Mouse (Mus musculus) limb, embryonic 10.5 days (tissue): ENCODE results near the gene Plscr4. TPM values are rescaled to one million over a fixed set of nuclear protein-coding genes. Genes with fewer than 3 reads are reported as not detected.

Experiments
- DNase-seq: peaks from one replicate; pipeline ENCODE4 v3.0.0-alpha.2; 2017; ENCODE audit warnings: low spot score
- H3K27ac ChIP-seq: fragments of 300-500 bp; sonication (generic); 2 replicates; pipeline ENCODE4 v1.5.1; 2016; ENCODE audit warnings: mild to moderate bottlenecking
- H3K27me3 ChIP-seq: fragments of 300-500 bp; sonication (generic); 2 replicates; pipeline ENCODE4 v1.6.1; 2016; ENCODE audit warnings: low read depth, mild to moderate bottlenecking; ENCODE audit not compliant: poor library complexity, severe bottlenecking
- H3K36me3 ChIP-seq: fragments of 300-500 bp; sonication (generic); 2 replicates; pipeline ENCODE4 v1.6.1; 2016; ENCODE audit warnings: mild to moderate bottlenecking, moderate library complexity
- H3K4me1 ChIP-seq: fragments of 300-500 bp; sonication (generic); 2 replicates; pipeline ENCODE4 v1.6.1; 2016
- H3K4me3 ChIP-seq: fragments of 300-500 bp; sonication (generic); 2 replicates; pipeline ENCODE4 v1.5.1; 2016; ENCODE audit warnings: mild to moderate bottlenecking, moderate library complexity
- H3K9me3 ChIP-seq: fragments of 300-500 bp; sonication (generic); replicated peaks from 2 replicates; pipeline ENCODE4 v1.6.1; 2016; ENCODE audit warnings: mild to moderate bottlenecking
- WGBS: fragments of 180-500 bp; shearing (Covaris S2); methylation state at CpG from one replicate; pipeline ENCODE4 v1.1.7; 2016; 5-methylcytosine and 5-hydroxymethylcytosine counted together
- polyA plus RNA-seq: library from polyadenylated mRNA; unstranded; fragments of >200 nt; fragmentation: Nextera tagmentation; extraction: Ambion mirVana; gene quantifications from 2 replicates; pipeline ENCODE4 v1.2.1, GENCODE M21; 2016

Plscr4 gene
- polyA plus RNA-seq, result 0.28 and 0.31 TPM in 2 replicates

DNA sequence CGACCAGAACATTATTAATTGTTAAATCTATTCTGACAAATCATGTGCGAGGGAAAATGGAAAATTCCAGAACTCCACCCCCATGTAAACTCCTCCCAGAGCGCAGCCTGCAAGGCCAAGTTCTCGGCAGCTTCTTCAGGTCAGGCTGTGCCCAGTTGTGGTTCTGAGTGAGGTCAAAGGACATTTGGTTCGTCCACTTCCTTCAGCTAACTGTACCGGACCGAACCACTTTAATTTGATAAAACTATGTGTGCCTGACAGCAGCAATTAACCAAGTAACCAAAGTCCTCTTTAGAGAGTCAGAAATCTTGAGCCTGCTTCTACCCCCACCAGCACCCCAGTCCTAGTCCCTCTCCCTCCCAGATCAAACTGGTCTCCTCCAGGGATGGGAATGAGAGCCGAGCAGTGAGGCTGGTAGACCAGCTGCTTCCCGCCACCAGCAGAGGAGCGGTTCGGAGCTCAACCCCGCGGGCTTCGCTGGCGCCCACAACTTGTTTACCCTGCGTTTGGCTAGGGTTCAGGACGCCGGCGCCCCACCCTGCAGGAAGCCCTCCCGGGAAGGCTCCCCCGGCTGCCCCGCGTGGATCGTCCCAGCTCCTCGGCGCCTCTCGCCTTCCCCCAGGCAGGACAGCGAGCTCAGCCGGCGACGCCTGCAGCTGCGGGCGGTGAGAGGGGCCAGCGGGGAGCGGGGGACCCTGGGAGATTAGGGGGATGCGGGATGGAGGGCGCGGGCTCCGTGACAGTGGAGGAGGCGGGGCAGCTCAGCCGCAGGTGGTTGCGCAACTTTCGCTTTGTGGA, at the start of gene Plscr4:
Gene Plscr4, plus strand, starts transcription at position 113 of the 798 bp plus-strand sequence.
- 12% methylated on average over 43 of the region's 43 CpGs for WGBS
- Histone ChIP-seq H3K4me1 (peaks cover 10% of the 10 kb centered on the region), H3K9me3 (no peaks in the 10 kb centered on the region), H3K27ac (peak within 1 kb of the TSS; percentile 87), H3K4me3 (peak within 1 kb of the TSS; percentile 84), H3K27me3 (no peaks in the 10 kb centered on the region), H3K36me3 (no peaks in the 10 kb centered on the region)
- peak; percentile 64 for DNase-seq

- DNase-seq, result no peak
- Histone ChIP-seq H3K4me3 (no peak overlapping the region), H3K36me3 (no peaks in the 10 kb centered on the region), H3K27me3 (no peaks in the 10 kb centered on the region), H3K4me1 (no peaks in the 10 kb centered on the region), H3K9me3 (no peaks in the 10 kb centered on the region), H3K27ac (no peak overlapping the region)
- WGBS, result 93% methylated on average over 3 of the region's 3 CpGs
Measured at GRCm38 (mm10) chr9:92410225-92410624, 46.9 kb upstream of the Plscr4 start.

- Histone ChIP-seq H3K4me3 (no peak overlapping the region), H3K27ac (no peak overlapping the region), H3K36me3 (no peaks in the 10 kb centered on the region), H3K9me3 (no peaks in the 10 kb centered on the region), H3K27me3 (no peaks in the 10 kb centered on the region), H3K4me1 (no peaks in the 10 kb centered on the region)
- DNase-seq, result no peak
- WGBS, result 90% methylated on average over 2 of the region's 2 CpGs
Measured at GRCm38 (mm10) chr9:92412045-92412444, 45.1 kb upstream of the Plscr4 start.

- H3K36me3 ChIP-seq, result no peaks in the 10 kb centered on the region
- no peak overlapping the region for H3K4me3 ChIP-seq
- 86% methylated on average over 3 of the region's 3 CpGs for WGBS
- no peaks in the 10 kb centered on the region for H3K27me3 ChIP-seq
- no peaks in the 10 kb centered on the region for H3K9me3 ChIP-seq
- no peak overlapping the region for H3K27ac ChIP-seq
- no peaks in the 10 kb centered on the region for H3K4me1 ChIP-seq
- DNase-seq, result no peak
Measured at GRCm38 (mm10) chr9:92413684-92414083, 43.5 kb upstream of the Plscr4 start.

DNA sequence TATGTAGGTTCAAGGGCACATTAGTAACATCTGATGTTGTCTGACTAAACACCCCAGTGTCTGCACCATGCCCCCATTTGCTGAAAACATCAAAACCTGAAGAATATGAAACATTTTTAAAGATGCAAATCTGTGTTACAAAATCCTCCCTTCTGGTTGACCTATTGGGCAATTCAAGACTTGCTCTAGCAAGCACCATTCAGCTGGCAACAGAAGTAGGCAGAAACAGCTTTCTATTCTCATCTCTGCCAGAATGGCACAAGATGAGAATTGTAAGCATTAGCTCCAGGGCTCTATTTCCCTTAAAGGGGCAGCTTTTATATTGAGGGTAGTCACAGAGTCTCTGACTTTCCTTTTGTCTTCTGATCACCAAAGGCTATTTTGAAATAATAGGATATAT, 19.4 kb upstream of the Plscr4 start:
- H3K4me1 ChIP-seq, result no peaks in the 10 kb centered on the region
- DNase-seq, result no peak
- H3K9me3 ChIP-seq, result no peaks in the 10 kb centered on the region

DNA sequence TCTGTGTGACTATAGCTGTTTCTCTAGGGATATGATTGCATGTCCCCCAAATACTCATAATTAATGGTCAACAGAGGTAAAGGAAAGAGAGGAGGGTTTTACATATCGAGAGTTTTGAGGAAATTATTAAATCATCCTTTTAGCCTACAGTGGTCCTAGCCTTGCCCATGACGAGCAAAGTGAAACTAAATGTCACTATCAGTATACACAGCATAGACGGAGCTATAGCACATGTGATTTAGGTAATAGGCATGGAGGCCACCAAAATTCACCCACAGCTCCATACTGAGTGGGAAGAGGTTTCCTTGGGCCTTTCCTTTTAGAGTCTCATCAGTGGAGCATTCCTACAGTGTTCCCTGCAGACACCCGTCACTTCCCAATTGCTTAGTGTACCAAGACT, 15.7 kb upstream of the Plscr4 start:
- Histone ChIP-seq H3K36me3 (no peaks in the 10 kb centered on the region), H3K9me3 (no peaks in the 10 kb centered on the region), H3K4me3 (no peak overlapping the region), H3K4me1 (no peaks in the 10 kb centered on the region), H3K27ac (no peak overlapping the region), H3K27me3 (no peaks in the 10 kb centered on the region)
- no peak for DNase-seq
- WGBS, result 89% methylated on average over 4 of the region's 4 CpGs

More for the DNA sequence above, 19.4 kb upstream of the Plscr4 start:
- Histone ChIP-seq H3K36me3 (no peaks in the 10 kb centered on the region), H3K27me3 (no peaks in the 10 kb centered on the region), H3K4me3 (no peak overlapping the region), H3K27ac (no peak overlapping the region)

DNA sequence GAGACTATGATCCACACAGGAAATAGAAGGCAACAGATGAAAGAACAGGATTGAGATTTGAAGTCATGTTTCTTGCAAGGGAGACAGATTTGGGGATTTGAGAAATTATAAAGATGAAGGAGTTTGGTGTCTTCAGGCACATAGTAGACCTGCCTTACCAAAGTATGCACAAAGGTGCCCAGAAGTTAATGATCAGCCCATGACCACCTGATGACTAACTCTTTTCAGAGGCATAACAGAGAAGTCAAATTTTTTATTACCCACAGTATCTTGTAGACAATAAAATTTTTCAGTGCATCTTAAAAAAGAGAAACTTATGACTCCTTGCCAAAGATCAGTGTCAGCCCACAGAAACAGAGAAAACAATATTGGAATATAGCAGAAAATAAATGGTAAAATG, 12.6 kb upstream of the Plscr4 start:
- Histone ChIP-seq H3K27ac (no peak overlapping the region), H3K9me3 (no peaks in the 10 kb centered on the region), H3K27me3 (no peaks in the 10 kb centered on the region), H3K4me1 (no peaks in the 10 kb centered on the region), H3K4me3 (no peak overlapping the region), H3K36me3 (no peaks in the 10 kb centered on the region)
- DNase-seq, result no peak

DNA sequence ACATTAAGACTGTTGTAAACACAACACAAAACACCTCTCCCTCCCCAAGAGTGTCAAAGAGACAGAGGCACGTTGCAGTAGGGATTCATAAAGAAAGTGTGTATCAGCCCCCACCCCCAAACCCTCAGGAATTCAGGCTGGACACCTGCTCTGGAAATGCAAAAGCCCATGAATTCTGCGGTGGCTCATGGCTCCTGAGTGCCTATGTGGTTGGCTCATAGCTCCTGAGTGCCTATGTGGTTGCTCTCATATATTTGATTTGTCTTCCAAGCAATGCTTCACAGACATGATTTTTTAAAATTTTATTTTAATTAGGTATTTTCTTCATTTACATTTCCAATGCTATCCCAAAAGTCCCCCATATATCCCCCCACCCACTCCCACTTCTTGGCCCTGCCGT, 568 bp upstream of the Plscr4 start:
- DNase-seq, result no peak
- Histone ChIP-seq H3K27me3 (no peaks in the 10 kb centered on the region), H3K4me3 (no peak overlapping the region), H3K36me3 (no peaks in the 10 kb centered on the region), H3K27ac (no peak overlapping the region), H3K4me1 (peaks cover 10% of the 10 kb centered on the region), H3K9me3 (no peaks in the 10 kb centered on the region)
- 87% methylated on average over 3 of the region's 3 CpGs for WGBS

DNA sequence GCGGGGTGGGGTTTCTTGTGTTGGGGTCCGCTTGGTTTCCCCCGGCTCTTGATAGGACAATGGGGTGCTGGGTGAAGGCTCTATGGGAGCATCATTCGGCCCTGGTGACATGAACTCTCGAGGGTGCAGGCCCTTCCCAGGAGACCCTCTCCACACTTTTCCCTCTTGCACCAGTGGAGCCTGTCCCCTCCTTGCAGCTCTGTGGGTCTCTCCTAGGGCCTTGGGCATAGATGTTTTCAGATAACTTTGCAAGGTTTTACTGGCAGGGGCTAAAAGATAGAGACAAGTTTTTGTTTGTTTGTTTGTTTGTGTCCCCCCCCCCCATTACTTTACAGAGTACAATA, 858 bp downstream of the Plscr4 start:
- peaks cover 10% of the 10 kb centered on the region for H3K4me1 ChIP-seq
- H3K27ac ChIP-seq, result peak overlapping the region; percentile 87
- H3K9me3 ChIP-seq, result no peaks in the 10 kb centered on the region
- H3K36me3 ChIP-seq, result no peaks in the 10 kb centered on the region
- 9% methylated on average over 5 of the region's 5 CpGs for WGBS
- DNase-seq, result no peak
- H3K4me3 ChIP-seq, result peak overlapping the region; percentile 84
- H3K27me3 ChIP-seq, result no peaks in the 10 kb centered on the region

DNA sequence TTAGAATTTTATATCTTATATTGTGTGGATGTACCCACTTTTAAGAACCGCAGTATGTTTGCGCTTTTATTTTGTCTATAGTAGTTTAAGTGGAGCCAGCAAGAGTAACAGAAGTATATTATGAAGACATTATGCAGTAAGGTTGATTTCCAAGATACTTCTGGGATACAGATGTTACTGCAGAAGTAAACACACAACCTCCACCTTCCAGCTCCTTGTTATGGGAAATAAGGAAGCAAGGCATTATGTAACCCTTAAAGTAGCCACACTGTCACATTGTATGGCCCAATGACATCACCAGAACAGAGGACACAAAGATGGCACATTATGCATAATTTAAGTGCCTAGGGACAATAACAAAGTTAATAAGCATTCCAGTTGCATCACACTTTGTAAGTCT, 1.2 kb downstream of the Plscr4 start:
- Histone ChIP-seq H3K4me1 (peaks cover 10% of the 10 kb centered on the region), H3K27ac (no peak overlapping the region), H3K4me3 (no peak overlapping the region), H3K9me3 (no peaks in the 10 kb centered on the region), H3K27me3 (no peaks in the 10 kb centered on the region), H3K36me3 (no peaks in the 10 kb centered on the region)
- WGBS, result 98% methylated on average over 2 of the region's 2 CpGs
- DNase-seq, result no peak

- H3K4me3 ChIP-seq, result no peak overlapping the region
- 86% methylated on average over 4 of the region's 4 CpGs for WGBS
- no peaks in the 10 kb centered on the region for H3K4me1 ChIP-seq
- DNase-seq, result no peak
- no peaks in the 10 kb centered on the region for H3K27me3 ChIP-seq
- H3K36me3 ChIP-seq, result no peaks in the 10 kb centered on the region
- H3K27ac ChIP-seq, result no peak overlapping the region
- H3K9me3 ChIP-seq, result no peaks in the 10 kb centered on the region
Measured at GRCm38 (mm10) chr9:92467724-92468123, 10.6 kb downstream of the Plscr4 start.

- H3K4me3 ChIP-seq, result no peak overlapping the region
- no peaks in the 10 kb centered on the region for H3K4me1 ChIP-seq
- H3K36me3 ChIP-seq, result no peaks in the 10 kb centered on the region
- no peak for DNase-seq
- H3K27me3 ChIP-seq, result no peaks in the 10 kb centered on the region
- H3K9me3 ChIP-seq, result no peaks in the 10 kb centered on the region
- no peak overlapping the region for H3K27ac ChIP-seq
- 87% methylated on average over 5 of the region's 5 CpGs for WGBS
Measured at GRCm38 (mm10) chr9:92472256-92472855, 15.2 kb downstream of the Plscr4 start.

GRCm38 (mm10) chr9:92473178-92473577, 16.0 kb downstream of the Plscr4 start:
- Histone ChIP-seq H3K9me3 (no peaks in the 10 kb centered on the region), H3K27ac (no peak overlapping the region), H3K4me3 (no peak overlapping the region), H3K36me3 (no peaks in the 10 kb centered on the region), H3K4me1 (no peaks in the 10 kb centered on the region), H3K27me3 (no peaks in the 10 kb centered on the region)
- no peak for DNase-seq
- 96% methylated on average over 2 of the region's 2 CpGs for WGBS
